Mouse (Mus musculus) liver, postnatal 0 days (tissue): ENCODE measurements around the gene Gm21972.

Source experiments
- CTCF ChIP-seq: sonication (generic); IDR thresholded peaks from 2 replicates; pipeline ENCODE4 v1.5.1; 2016; ENCODE audit warnings: antibody characterized with exemption, low read depth
- EP300 ChIP-seq: IDR thresholded peaks from 2 replicates; pipeline ENCODE4 v1.6.1; 2016; ENCODE audit warnings: antibody characterized with exemption, low read depth, mild to moderate bottlenecking

DNA sequence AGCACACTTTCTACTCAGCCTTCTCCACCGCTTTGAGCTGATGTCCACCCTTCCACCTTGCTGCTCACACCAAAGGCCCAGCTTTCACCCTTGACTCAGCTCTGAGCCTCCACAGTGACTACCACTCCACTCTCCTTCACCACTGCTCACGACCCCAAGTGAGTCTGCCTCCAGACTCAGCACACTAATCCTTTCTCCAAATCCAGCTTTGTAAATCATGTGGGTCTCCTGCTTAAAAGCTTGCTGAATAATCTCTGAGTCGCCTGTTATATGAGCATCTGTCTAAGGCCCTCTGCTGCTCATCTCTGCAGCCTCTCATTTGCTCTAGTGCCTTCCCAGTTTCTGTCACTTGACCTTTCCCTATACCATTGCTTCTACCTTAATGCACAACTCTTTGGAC, 7.6 kb downstream of the Gm21972 start:
- no peak for TF ChIP-seq CTCF
- TF ChIP-seq EP300, result no peak
